Mouse (Mus musculus): ENCODE data around the gene Cav3. TPM values are rescaled to one million over a fixed set of nuclear protein-coding genes. Genes with fewer than 3 reads are reported as not detected.
A peak's percentile ranks its signal among the peaks of the same experiment; 100 is the strongest.

The Cav3 gene
- polyA plus RNA-seq, 1 experiment from 2014 or later, result 0.13 TPM

DNA sequence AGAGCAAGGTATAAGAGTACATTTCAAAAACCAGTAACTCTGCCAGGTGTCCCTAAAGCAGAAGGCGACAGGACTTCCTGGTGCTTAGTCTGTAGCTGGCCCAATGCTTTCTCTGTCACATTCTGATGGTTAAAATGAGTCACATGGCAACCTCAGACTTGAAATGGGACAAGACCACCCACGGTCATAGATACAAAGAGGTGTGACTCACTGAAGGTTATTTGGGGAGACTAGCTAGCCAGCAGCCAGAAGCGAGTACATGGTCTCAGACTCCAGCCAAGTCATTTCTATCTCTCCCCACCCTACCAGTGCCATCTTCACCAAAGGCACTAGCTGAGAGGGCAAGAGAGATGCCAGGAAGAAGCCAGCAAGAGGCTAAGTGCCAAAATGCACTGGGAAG lies 6.1 kb downstream of the Cav3 start:
- H3K4me1 ChIP-seq (ENCODE audit: control insufficient read depth, insufficient read depth, low read length), result no peaks in the 10 kb centered on the region
- H3K36me3 ChIP-seq (ENCODE audit: control insufficient read depth, insufficient read depth, low read length), result no peaks in the 10 kb centered on the region
- no peak overlapping the region for H3K27ac ChIP-seq (replicated peaks; ENCODE audit: low read depth, low read length)
- DNase-seq (ENCODE audit: low spot score) (no peak), ATAC-seq (ENCODE audit: insufficient number of reproducible peaks, low FRiP score, low TSS enrichment, low read depth) (no peak)
- no peaks in the 10 kb centered on the region for H3K9me3 ChIP-seq (ENCODE audit: control insufficient read depth, low read length)
- H3K9ac ChIP-seq (ENCODE audit: low read length), result no peak overlapping the region
- no peak overlapping the region for H3K4me2 ChIP-seq (ENCODE audit: low read depth, severe bottlenecking)
- H3K27me3 ChIP-seq (ENCODE audit: control insufficient read depth, insufficient read depth, low read length), result no peaks in the 10 kb centered on the region
- no peak overlapping the region for H3K4me3 ChIP-seq (ENCODE audit: low read depth, low read length)
- 77% methylated on average over 3 of the region's 3 CpGs for WGBS

DNA sequence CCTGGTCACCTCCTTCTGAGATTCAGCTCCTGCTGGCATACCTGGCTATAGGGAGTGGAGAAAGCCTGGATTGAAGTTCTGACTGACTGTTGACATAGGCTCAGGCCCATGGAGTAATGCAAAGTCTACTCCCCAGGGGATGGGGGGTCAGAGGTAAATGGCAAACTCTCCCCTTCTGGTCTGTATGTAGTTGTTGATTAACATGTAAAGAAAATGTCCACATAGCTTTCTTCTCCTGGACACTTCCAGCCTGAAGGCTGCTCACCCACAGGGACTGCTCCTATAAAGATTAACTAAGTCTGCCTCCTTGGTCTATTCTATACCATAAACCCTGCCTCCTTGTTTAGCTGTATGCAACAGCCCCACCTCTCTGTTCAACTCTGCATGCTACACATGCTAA lies 6.7 kb downstream of the Cav3 start:
- H3K9ac ChIP-seq (ENCODE audit: low read length), result no peak overlapping the region
- H3K4me2 ChIP-seq (ENCODE audit: low read depth, severe bottlenecking), result no peak overlapping the region
- H3K36me3 ChIP-seq (ENCODE audit: control insufficient read depth, insufficient read depth, low read length), result no peaks in the 10 kb centered on the region
- H3K27ac ChIP-seq (replicated peaks; ENCODE audit: low read depth, low read length), result no peak overlapping the region
- H3K4me1 ChIP-seq (ENCODE audit: control insufficient read depth, insufficient read depth, low read length), result no peaks in the 10 kb centered on the region
- H3K4me3 ChIP-seq (ENCODE audit: low read depth, low read length), result no peak overlapping the region
- no peaks in the 10 kb centered on the region for H3K9me3 ChIP-seq (ENCODE audit: control insufficient read depth, low read length)
- DNase-seq (ENCODE audit: low spot score) (no peak), ATAC-seq (ENCODE audit: insufficient number of reproducible peaks, low FRiP score, low TSS enrichment, low read depth) (no peak)
- no peaks in the 10 kb centered on the region for H3K27me3 ChIP-seq (ENCODE audit: control insufficient read depth, insufficient read depth, low read length)

DNA sequence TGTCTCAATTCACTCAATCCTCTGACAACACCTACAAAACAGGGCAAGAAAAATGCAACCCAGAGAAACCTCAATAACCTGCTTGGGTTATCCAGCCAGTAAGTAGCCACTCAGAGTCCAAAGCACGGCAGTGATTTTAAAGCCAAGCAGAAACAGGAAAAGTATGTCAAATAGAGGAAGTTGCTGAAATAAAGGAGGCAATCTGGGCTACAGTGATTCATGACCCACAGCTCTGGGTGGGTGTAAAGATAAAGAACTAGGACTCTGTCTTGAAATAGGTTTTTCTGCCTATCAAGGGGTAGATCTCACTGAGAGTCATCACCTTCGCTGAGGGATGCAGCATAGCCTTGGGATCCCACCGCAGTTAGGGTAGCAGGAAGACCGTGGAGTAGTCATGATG lies 12.3 kb downstream of the Cav3 start:
- WGBS, result 89% methylated on average over 4 of the region's 4 CpGs
- DNase-seq (ENCODE audit: low spot score), result no peak
- Histone ChIP-seq H3K36me3 (ENCODE audit: control insufficient read depth, insufficient read depth, low read length) (no peaks in the 10 kb centered on the region), H3K27ac (replicated peaks; ENCODE audit: low read depth, low read length) (no peak overlapping the region), H3K9me3 (ENCODE audit: control insufficient read depth, low read length) (no peaks in the 10 kb centered on the region), H3K9ac (ENCODE audit: low read length) (no peak overlapping the region), H3K27me3 (ENCODE audit: control insufficient read depth, insufficient read depth, low read length) (no peaks in the 10 kb centered on the region), H3K4me3 (ENCODE audit: low read depth, low read length) (no peak overlapping the region), H3K4me2 (ENCODE audit: low read depth, severe bottlenecking) (no peak overlapping the region), H3K4me1 (ENCODE audit: control insufficient read depth, insufficient read depth, low read length) (no peaks in the 10 kb centered on the region)
- ATAC-seq (ENCODE audit: insufficient number of reproducible peaks, low FRiP score, low TSS enrichment, low read depth), result no peak

DNA sequence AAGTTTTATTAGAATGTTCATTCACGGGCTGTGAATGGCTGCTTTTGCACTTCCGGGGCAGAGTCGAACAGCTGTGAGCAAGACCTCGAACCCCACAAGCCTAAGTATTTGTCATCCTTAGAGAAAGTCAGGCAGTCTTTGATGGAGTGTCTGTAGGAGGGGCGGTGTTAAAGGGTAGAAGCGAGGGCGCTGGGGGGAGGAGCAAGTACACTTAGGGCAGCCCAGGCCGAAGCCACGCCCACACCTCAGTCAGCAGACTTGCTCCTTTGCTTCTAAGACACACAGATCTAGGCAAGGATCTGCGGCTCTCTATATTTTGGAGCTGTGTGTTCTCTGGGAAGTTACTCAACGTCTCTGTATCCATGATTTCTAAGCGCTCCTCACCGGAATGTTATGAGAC lies 20.6 kb downstream of the Cav3 start:
- Histone ChIP-seq H3K27me3 (ENCODE audit: control insufficient read depth, insufficient read depth, low read length) (no peaks in the 10 kb centered on the region), H3K4me3 (ENCODE audit: low read depth, low read length) (no peak overlapping the region), H3K4me2 (ENCODE audit: low read depth, severe bottlenecking) (no peak overlapping the region)

DNA sequence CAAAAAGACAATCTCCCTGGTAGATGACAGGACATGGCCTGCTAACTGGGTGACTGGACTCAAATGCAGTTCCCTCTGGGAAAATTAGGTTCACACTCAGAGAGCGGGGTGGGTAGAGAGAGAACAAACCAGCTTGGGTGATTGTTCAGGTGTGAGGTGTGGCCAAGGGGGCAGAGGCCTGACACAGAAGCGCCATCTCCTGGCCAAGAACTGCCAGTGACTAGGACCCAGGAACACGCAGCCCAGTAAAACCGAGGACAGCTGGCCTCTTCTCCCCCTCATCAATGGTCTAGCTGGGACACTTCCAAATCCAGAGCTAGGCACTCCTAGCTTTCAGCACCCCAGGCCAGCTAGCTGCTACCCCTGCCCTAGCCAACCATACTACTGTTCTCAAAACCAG lies 25.0 kb downstream of the Cav3 start:
- Histone ChIP-seq H3K27ac (replicated peaks; ENCODE audit: low read depth, low read length) (no peak overlapping the region), H3K36me3 (ENCODE audit: control insufficient read depth, insufficient read depth, low read length) (no peaks in the 10 kb centered on the region), H3K4me3 (ENCODE audit: low read depth, low read length) (no peak overlapping the region), H3K27me3 (ENCODE audit: control insufficient read depth, insufficient read depth, low read length) (peaks cover 26% of the 10 kb centered on the region), H3K9me3 (ENCODE audit: control insufficient read depth, low read length) (no peaks in the 10 kb centered on the region; the same call in 1 of the 2 replicates), H3K4me1 (ENCODE audit: control insufficient read depth, insufficient read depth, low read length) (peaks cover 3% of the 10 kb centered on the region; the same call in 1 of the 2 replicates), H3K9ac (ENCODE audit: low read length) (no peak overlapping the region), H3K4me2 (ENCODE audit: low read depth, severe bottlenecking) (no peak overlapping the region)
- DNase-seq (ENCODE audit: low spot score), result peak; percentile 66
- WGBS, result 5% methylated on average over 4 of the region's 4 CpGs
- ATAC-seq (ENCODE audit: insufficient number of reproducible peaks, low FRiP score, low TSS enrichment, low read depth), result 0 out of 2 replicates have a peak, but pooled peaks have one; percentile 37

More for the DNA sequence above, 20.6 kb downstream of the Cav3 start:
- no peak overlapping the region for H3K27ac ChIP-seq (replicated peaks; ENCODE audit: low read depth, low read length)
- no peak overlapping the region for H3K9ac ChIP-seq (ENCODE audit: low read length)
- H3K36me3 ChIP-seq (ENCODE audit: control insufficient read depth, insufficient read depth, low read length), result no peaks in the 10 kb centered on the region
- WGBS, result 39% methylated on average over 13 of the region's 13 CpGs
- no peaks in the 10 kb centered on the region for H3K9me3 ChIP-seq (ENCODE audit: control insufficient read depth, low read length)
- no peaks in the 10 kb centered on the region for H3K4me1 ChIP-seq (ENCODE audit: control insufficient read depth, insufficient read depth, low read length)
- DNase-seq (ENCODE audit: low spot score) (no peak), ATAC-seq (ENCODE audit: insufficient number of reproducible peaks, low FRiP score, low TSS enrichment, low read depth) (0 out of 2 replicates have a peak, but pooled peaks have one; percentile 41)

DNA sequence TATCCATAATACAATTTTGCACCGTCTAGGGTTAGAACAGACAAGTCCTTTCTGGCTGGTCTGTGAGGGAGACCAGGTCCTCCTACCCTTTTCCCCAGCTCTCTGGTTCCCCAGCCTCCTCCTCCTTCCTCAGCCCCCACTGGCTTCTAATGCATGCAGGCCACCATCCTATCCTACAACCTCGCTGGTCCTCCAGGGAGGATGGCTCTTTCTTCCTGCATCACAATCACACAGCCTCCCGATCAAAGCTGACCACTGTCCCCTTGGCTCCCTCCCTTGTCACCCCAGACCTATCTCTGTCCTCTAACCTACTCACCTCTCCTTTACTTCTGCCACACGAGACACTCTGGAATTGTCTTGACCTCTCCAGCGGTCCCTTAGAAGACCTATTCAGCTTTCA lies 28.7 kb downstream of the Cav3 start:
- Histone ChIP-seq H3K4me2 (ENCODE audit: low read depth, severe bottlenecking) (no peak overlapping the region), H3K9me3 (ENCODE audit: control insufficient read depth, low read length) (no peaks in the 10 kb centered on the region; the same call in 1 of the 2 replicates), H3K4me1 (ENCODE audit: control insufficient read depth, insufficient read depth, low read length) (peaks cover 10% of the 10 kb centered on the region; the same call in 1 of the 2 replicates), H3K4me3 (ENCODE audit: low read depth, low read length) (no peak overlapping the region), H3K9ac (ENCODE audit: low read length) (no peak overlapping the region), H3K27me3 (ENCODE audit: control insufficient read depth, insufficient read depth, low read length) (peaks cover 40% of the 10 kb centered on the region), H3K36me3 (ENCODE audit: control insufficient read depth, insufficient read depth, low read length) (no peaks in the 10 kb centered on the region), H3K27ac (replicated peaks; ENCODE audit: low read depth, low read length) (no peak overlapping the region)
- DNase-seq (ENCODE audit: low spot score), result no peak
- WGBS, result 84% methylated on average over 5 of the region's 5 CpGs
- no peak for ATAC-seq (ENCODE audit: insufficient number of reproducible peaks, low FRiP score, low TSS enrichment, low read depth)

DNA sequence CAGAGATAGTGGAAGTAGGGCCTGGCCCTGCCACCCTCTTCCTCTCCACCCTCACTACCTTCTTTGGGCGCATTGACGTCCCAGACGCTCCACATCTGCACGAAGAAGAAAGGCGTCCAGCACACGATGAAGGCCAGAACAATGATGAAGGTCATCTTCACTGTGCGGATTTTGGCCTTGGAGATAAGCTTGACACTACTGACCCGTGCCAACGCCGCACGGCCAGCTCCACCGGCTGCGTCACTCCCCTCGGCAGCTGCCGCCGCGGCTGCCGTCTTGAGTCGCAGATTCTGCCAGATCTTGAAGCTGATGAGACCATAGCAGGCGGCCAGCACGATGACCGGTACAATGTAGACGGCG lies 29.5 kb downstream of the Cav3 start:
- Histone ChIP-seq H3K9me3 (ENCODE audit: control insufficient read depth, low read length) (no peaks in the 10 kb centered on the region; the same call in 1 of the 2 replicates), H3K27ac (replicated peaks; ENCODE audit: low read depth, low read length) (no peak overlapping the region), H3K36me3 (ENCODE audit: control insufficient read depth, insufficient read depth, low read length) (no peaks in the 10 kb centered on the region), H3K27me3 (ENCODE audit: control insufficient read depth, insufficient read depth, low read length) (peaks cover 40% of the 10 kb centered on the region), H3K4me3 (ENCODE audit: low read depth, low read length) (peak overlapping the region; percentile 18), H3K9ac (ENCODE audit: low read length) (no peak overlapping the region), H3K4me1 (ENCODE audit: control insufficient read depth, insufficient read depth, low read length) (peaks cover 10% of the 10 kb centered on the region; the same call in 1 of the 2 replicates), H3K4me2 (ENCODE audit: low read depth, severe bottlenecking) (peak overlapping the region; percentile 37; the same call in 1 of the 2 replicates)
- ATAC-seq (ENCODE audit: insufficient number of reproducible peaks, low FRiP score, low TSS enrichment, low read depth), result no peak
- 31% methylated on average over 24 of the region's 24 CpGs for WGBS
- no peak for DNase-seq (ENCODE audit: low spot score)

DNA sequence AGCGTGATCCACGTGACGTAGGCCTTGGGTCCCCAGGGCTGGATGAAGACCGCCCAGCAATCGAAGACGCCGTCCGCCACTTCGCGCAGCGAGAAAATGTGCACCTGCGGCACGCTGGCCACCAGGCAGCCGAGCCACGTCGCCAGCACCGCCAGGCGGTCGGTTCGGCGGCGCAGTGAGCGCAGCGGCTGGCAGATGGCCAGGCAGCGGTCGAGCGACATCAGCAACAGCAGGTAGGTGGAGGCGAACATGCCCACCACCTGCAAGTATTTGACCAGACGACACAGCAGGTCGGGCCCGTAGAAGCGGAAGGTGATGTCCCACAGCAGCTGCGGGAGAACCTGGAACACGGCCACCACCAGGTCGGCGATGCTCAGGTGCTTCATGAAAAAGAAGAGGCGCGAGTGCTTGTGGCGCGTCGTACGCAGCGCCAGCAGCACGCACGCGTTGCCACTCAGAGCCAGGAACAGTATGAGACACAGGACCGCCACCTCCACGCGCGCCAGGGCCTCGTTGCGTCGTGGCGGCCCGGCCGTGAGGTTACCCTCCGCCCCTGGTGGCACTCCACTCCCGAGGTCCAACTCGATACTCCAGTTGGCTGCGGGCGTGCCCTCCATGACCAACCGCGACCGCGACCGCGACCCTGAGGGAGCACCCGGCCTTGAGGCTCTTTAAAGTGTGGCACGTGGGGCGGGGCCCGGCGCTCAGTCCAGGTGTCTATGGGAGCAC lies 30.0 kb downstream of the Cav3 start:
- Histone ChIP-seq H3K36me3 (ENCODE audit: control insufficient read depth, insufficient read depth, low read length) (no peaks in the 10 kb centered on the region), H3K4me2 (ENCODE audit: low read depth, severe bottlenecking) (peak overlapping the region; percentile 37; the same call in 1 of the 2 replicates), H3K27ac (replicated peaks; ENCODE audit: low read depth, low read length) (no peak overlapping the region), H3K9ac (ENCODE audit: low read length) (no peak overlapping the region), H3K4me1 (ENCODE audit: control insufficient read depth, insufficient read depth, low read length) (peaks cover 10% of the 10 kb centered on the region), H3K9me3 (ENCODE audit: control insufficient read depth, low read length) (no peaks in the 10 kb centered on the region; the same call in 1 of the 2 replicates), H3K4me3 (ENCODE audit: low read depth, low read length) (peak overlapping the region; percentile 18), H3K27me3 (ENCODE audit: control insufficient read depth, insufficient read depth, low read length) (peaks cover 40% of the 10 kb centered on the region)
- DNase-seq (ENCODE audit: low spot score) (peak; percentile 47), ATAC-seq (ENCODE audit: insufficient number of reproducible peaks, low FRiP score, low TSS enrichment, low read depth) (no peak)
- 6% methylated on average over 72 of the region's 72 CpGs for WGBS

Measured in limb, embryonic 11.5 days (tissue).